9 mouse cellular contexts compared by ENCODE assay signal in the genomic region with DNA sequence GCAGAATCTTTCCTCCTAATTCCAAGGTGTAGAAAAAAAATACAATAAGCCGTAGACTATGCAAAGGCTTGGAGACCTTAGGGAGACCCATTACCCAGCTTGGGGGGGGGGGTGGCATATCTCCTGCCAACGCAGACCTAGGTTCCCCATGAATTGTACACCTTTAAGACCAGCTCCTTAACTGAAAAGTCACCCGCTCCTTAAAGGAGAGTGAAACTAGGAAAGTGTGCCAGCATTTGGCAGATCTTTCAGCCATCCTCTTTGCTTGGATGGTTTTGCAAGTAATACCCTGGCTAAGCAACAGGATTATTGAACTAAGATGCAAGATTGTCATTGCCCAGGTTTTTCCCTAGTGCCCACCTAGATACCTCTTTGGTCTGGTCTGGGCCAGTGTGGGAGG. TPM values are rescaled to one million over a fixed set of nuclear protein-coding genes. Genes with fewer than 3 reads are reported as not detected.
DNase-seq lines count a peak whose midpoint lies in the region; ATAC-seq lines count a peak whose summit lies in the region.
"Had no signal": no experiment of that assay in that cellular context is flagged by ENCODE, and none has a peak within 500 bp of the region (broad histone marks: within the 10 kb centered on the region; RNA-seq: fewer than 3 reads in every experiment).

No protein-coding gene starts in this region.

- peak overlapping the region; percentile 70 for H3K4me2 ChIP-seq in heart, embryonic 14.5 days (ENCODE audit: low read length)
- H3K4me2 ChIP-seq in midbrain, embryonic 12.5 days (replicated peaks) = peak overlapping the region; percentile 58

- H3K27ac ChIP-seq in heart, embryonic 14.5 days (replicated peaks in 1 of 2; ENCODE audit: control insufficient read depth in 1 of 2, insufficient read depth in 1 of 2, low read depth in 2 of 2, low read length in 2 of 2) = 0 out of 4 replicates have a peak overlapping the region, but pooled peaks of 1 of the 2 experiments have one; percentile 15
- H3K27ac ChIP-seq in brown adipose tissue, adult 24 weeks (replicated peaks; ENCODE audit: low read depth, low read length) = 0 out of 2 replicates have a peak overlapping the region, but pooled peaks have one; percentile 6
- peak overlapping the region; percentile 95 for H3K27ac ChIP-seq in hindbrain, embryonic 10.5 days
- H3K27ac ChIP-seq in midbrain, embryonic 12.5 days (replicated peaks) = no peak overlapping the region; the same call in 1 of the 2 replicates

- DNase-seq in heart, postnatal 25 days (ENCODE audit: low spot score) = no peak
- no peak for DNase-seq in hindbrain, embryonic 10.5 days (ENCODE audit: low spot score)
- no peak for DNase-seq in MN1 (ENCODE audit: low spot score)
- no peak for DNase-seq in retina, postnatal 1 day
- DNase-seq in thymus, adult 18-20 months = no peak

- H3K9me3 ChIP-seq in heart, embryonic 14.5 days (ENCODE audit: control insufficient read depth, low read length) = no peaks in the 10 kb centered on the region
- H3K9me3 ChIP-seq in hindbrain, embryonic 10.5 days = no peaks in the 10 kb centered on the region
- H3K9me3 ChIP-seq in midbrain, embryonic 12.5 days = no peaks in the 10 kb centered on the region

- peaks cover 5 to 18% of the 10 kb centered on the region in 2 experiments for H3K4me1 ChIP-seq in heart, embryonic 14.5 days (ENCODE audit: control insufficient read depth in 2 of 2, insufficient read depth in 2 of 2, low read length in 2 of 2)
- peaks cover 10% of the 10 kb centered on the region for H3K4me1 ChIP-seq in brown adipose tissue, adult 24 weeks (ENCODE audit: control insufficient read depth, insufficient read depth, insufficient read length, low read length)
- H3K4me1 ChIP-seq in hindbrain, embryonic 10.5 days (replicated peaks) = peaks cover 36% of the 10 kb centered on the region
- H3K4me1 ChIP-seq in midbrain, embryonic 12.5 days = peaks cover 11% of the 10 kb centered on the region

- peak overlapping the region; percentile 66 for H3K9ac ChIP-seq in heart, embryonic 14.5 days (ENCODE audit: low read length)
- H3K9ac ChIP-seq in midbrain, embryonic 12.5 days (replicated peaks) = peak overlapping the region; percentile 40; the same call in 1 of the 2 replicates

- no peaks in the 10 kb centered on the region for H3K27me3 ChIP-seq in heart, embryonic 14.5 days (ENCODE audit: control insufficient read depth, insufficient read depth, low read length)
- 0 out of 2 replicates have a peak, but pooled peaks cover 2% of the 10 kb centered on the region for H3K27me3 ChIP-seq in hindbrain, embryonic 10.5 days (ENCODE audit: insufficient read depth, poor library complexity, severe bottlenecking)
- no peaks in the 10 kb centered on the region for H3K27me3 ChIP-seq in midbrain, embryonic 12.5 days

- intact Hi-C loops in heart, postnatal 25 days (cut with DNase I) = loop anchor here (10.0 kb wide), 1 partner anchor 369 kb away; the partner anchor contains the start of genes Mapk1ip1 and Ppp2r2d

- H3K4me3 ChIP-seq in heart, embryonic 14.5 days (ENCODE audit: control insufficient read depth in 1 of 2, insufficient read depth in 1 of 2, low read depth in 1 of 2, low read length in 2 of 2) = peak overlapping the region in 1 of 2 experiments; percentile 54; a peak in 2 of 4 replicates
- H3K4me3 ChIP-seq in brown adipose tissue, adult 24 weeks (ENCODE audit: insufficient read depth, low read depth, low read length) = peak overlapping the region; percentile 51; the same call in 1 of the 2 replicates
- H3K4me3 ChIP-seq in hindbrain, embryonic 10.5 days = peak overlapping the region; percentile 59
- peak overlapping the region; percentile 59 for H3K4me3 ChIP-seq in midbrain, embryonic 12.5 days

- 77% methylated on average over 3 of the region's 3 CpGs for whole genome bisulfite sequencing in heart, embryonic 14.5 days
- WGBS in hindbrain, embryonic 10.5 days = 74% methylated on average over 3 of the region's 3 CpGs
- WGBS in midbrain, embryonic 12.5 days = 66% methylated on average over 3 of the region's 3 CpGs

- no peak for ATAC-seq in heart, embryonic 14.5 days (ENCODE audit: insufficient number of reproducible peaks, insufficient read depth, low FRiP score, low read depth)
- no peak for ATAC-seq in midbrain, embryonic 12.5 days (ENCODE audit: low FRiP score, low read depth)

- no peaks in the 10 kb centered on the region for H3K36me3 ChIP-seq in heart, embryonic 14.5 days (ENCODE audit: control insufficient read depth, insufficient read depth, low read length)
- H3K36me3 ChIP-seq in hindbrain, embryonic 10.5 days = no peaks in the 10 kb centered on the region
- H3K36me3 ChIP-seq in midbrain, embryonic 12.5 days = no peaks in the 10 kb centered on the region

RNA-seq across cellular contexts. Expression of gene Stk32c, which starts 0.6 kb away (rescaled TPM):
- polyA plus RNA-seq in heart, embryonic 14.5 days (2014; fragmentation: Nextera tagmentation; extraction: Ambion mirVana) = 0.19 TPM in 1 of 2 replicates, not detected in the other
- total RNA-seq in heart, postnatal 25 days (2021) = under 1 TPM; 0.73 to 0.99 TPM
- not detected in 2 replicates for polyA plus RNA-seq in brown adipose tissue, adult 24 weeks (2012; ENCODE audit: insufficient read depth, insufficient read length, missing spikeins)
- 0.35 and 0.60 TPM in 2 replicates for polyA plus RNA-seq in hindbrain, embryonic 10.5 days (2016; fragmentation: Nextera tagmentation; extraction: Ambion mirVana)
- polyA plus RNA-seq in midbrain, embryonic 12.5 days (2016; fragmentation: Nextera tagmentation; extraction: Ambion mirVana) = 0.66 and 1.0 TPM in 2 replicates
- total RNA-seq: hematopoietic stem cell, adult 5-6 weeks had no signal

RNA-seq across cellular contexts. Expression of gene Lrrc27, which starts 1.0 kb away (rescaled TPM):
- polyA plus RNA-seq in heart, embryonic 14.5 days (2014; fragmentation: Nextera tagmentation; extraction: Ambion mirVana) = 2.7 and 4.8 TPM in 2 replicates
- 10 to 100 TPM; 19.1 to 20.0 TPM for total RNA-seq in heart, postnatal 25 days (2021)
- 8.5 and 27.2 TPM in 2 replicates for polyA plus RNA-seq in brown adipose tissue, adult 24 weeks (2012; ENCODE audit: insufficient read depth, insufficient read length, missing spikeins)
- polyA plus RNA-seq in hindbrain, embryonic 10.5 days (2016; fragmentation: Nextera tagmentation; extraction: Ambion mirVana) = 4.1 and 4.9 TPM in 2 replicates
- 4.8 and 5.8 TPM in 2 replicates for polyA plus RNA-seq in midbrain, embryonic 12.5 days (2016; fragmentation: Nextera tagmentation; extraction: Ambion mirVana)

RNA-seq across cellular contexts. Expression of gene Pwwp2b, which starts 34.5 kb away (rescaled TPM):
- 6.9 and 7.4 TPM in 2 replicates for polyA plus RNA-seq in heart, embryonic 14.5 days (2014; fragmentation: Nextera tagmentation; extraction: Ambion mirVana)
- 1 to 10 TPM; 8.7 to 9.7 TPM for total RNA-seq in heart, postnatal 25 days (2021)
- polyA plus RNA-seq in brown adipose tissue, adult 24 weeks (2012; ENCODE audit: insufficient read depth, insufficient read length, missing spikeins) = 4.5 and 9.4 TPM in 2 replicates
- 4.7 and 5.2 TPM in 2 replicates for polyA plus RNA-seq in hindbrain, embryonic 10.5 days (2016; fragmentation: Nextera tagmentation; extraction: Ambion mirVana)
- 3.4 and 3.9 TPM in 2 replicates for polyA plus RNA-seq in midbrain, embryonic 12.5 days (2016; fragmentation: Nextera tagmentation; extraction: Ambion mirVana)
